Mouse (Mus musculus) lung, embryonic 16.5 days (tissue): Measurements from ENCODE around the gene Hist1h4d. TPM values are rescaled to one million over a fixed set of nuclear protein-coding genes. Genes with fewer than 3 reads are reported as not detected.

ENCODE experiments used
- ATAC-seq: fragments of 200-750 bp; cut with Nextera tagmentation; 2 replicates; pipeline ENCODE4 v1.8.0; 2017; ENCODE audit warnings: low read depth, mild to moderate bottlenecking, moderate library complexity
- H3K27ac ChIP-seq: fragments of 300-500 bp; sonication (generic); 2 replicates; pipeline ENCODE4 v1.5.1; 2014; ENCODE audit warnings: mild to moderate bottlenecking, control low read depth, low read length
- H3K27me3 ChIP-seq: fragments of 300-500 bp; sonication (generic); 2 replicates; pipeline ENCODE4 v1.6.1; 2014; ENCODE audit warnings: low read depth, low read length, mixed read lengths; ENCODE audit not compliant: control insufficient read depth, insufficient read depth
- H3K36me3 ChIP-seq: fragments of 300-500 bp; sonication (generic); 2 replicates; pipeline ENCODE4 v1.6.1; 2014; ENCODE audit warnings: low read length; ENCODE audit not compliant: control insufficient read depth, insufficient read depth
- H3K4me1 ChIP-seq: fragments of 300-500 bp; sonication (generic); replicated peaks from 2 replicates; pipeline ENCODE4 v1.6.1; 2014; ENCODE audit warnings: low read length, mixed read lengths; ENCODE audit not compliant: control insufficient read depth, insufficient read depth
- H3K4me2 ChIP-seq: fragments of 300-500 bp; sonication (generic); 2 replicates; pipeline ENCODE4 v1.6.1; 2014; ENCODE audit warnings: low read depth, low read length, control low read depth
- H3K4me3 ChIP-seq: fragments of 300-500 bp; sonication (generic); 2 replicates; pipeline ENCODE4 v1.5.1; 2014; ENCODE audit warnings: mild to moderate bottlenecking, low read length, control low read depth
- H3K9ac ChIP-seq: fragments of 300-500 bp; sonication (generic); 2 replicates; pipeline ENCODE4 v1.6.1; 2014; ENCODE audit warnings: low read length, control low read depth
- H3K9me3 ChIP-seq: fragments of 300-500 bp; sonication (generic); 2 replicates; pipeline ENCODE4 v1.6.1; 2016; ENCODE audit warnings: low read length; ENCODE audit not compliant: control insufficient read depth
- WGBS: fragments of 180-500 bp; shearing (Covaris S2); extraction: QIAGEN DNeasy Blood & Tissue Kit; methylation state at CpG from one replicate; pipeline ENCODE4 v1.1.7; 2014; 5-methylcytosine and 5-hydroxymethylcytosine counted together
- microRNA-seq: library from miRNA; unstranded; fragments of <30 nt; microRNA quantifications from one replicate; pipeline ENCODE4, GENCODE M21; 2016
- polyA plus RNA-seq: library from polyadenylated mRNA; unstranded; fragments of >200 nt; fragmentation: Nextera tagmentation; extraction: Ambion mirVana; gene quantifications from 2 replicates; pipeline ENCODE4 v1.2.1, GENCODE M21; 2015

Gene Hist1h4d
- polyA plus RNA-seq, 1 experiment from 2014 or later, result 130 TPM

- peaks cover 9% of the 10 kb centered on the region for H3K4me1 ChIP-seq
- no peaks in the 10 kb centered on the region for H3K36me3 ChIP-seq
- H3K27me3 ChIP-seq, result no peaks in the 10 kb centered on the region
- H3K4me2 ChIP-seq, result peak overlapping the region; percentile 82
- no peaks in the 10 kb centered on the region for H3K9me3 ChIP-seq
- ATAC-seq, result no peak
- H3K9ac ChIP-seq, result peak overlapping the region; percentile 53
- peak overlapping the region; percentile 75 for H3K27ac ChIP-seq
- WGBS, result 26% methylated on average over 7 of the region's 7 CpGs
- peak overlapping the region; percentile 65 for H3K4me3 ChIP-seq
These were observed 41.6 kb downstream of the Hist1h4d start for GRCm38 (mm10) chr13:23622861-23623450.

- ATAC-seq, result no peak
- H3K4me2 ChIP-seq, result no peak overlapping the region
- H3K4me3 ChIP-seq, result no peak overlapping the region
- H3K9ac ChIP-seq, result no peak overlapping the region
- H3K36me3 ChIP-seq, result no peaks in the 10 kb centered on the region
- H3K27ac ChIP-seq, result no peak overlapping the region
- H3K9me3 ChIP-seq, result no peaks in the 10 kb centered on the region
- no peaks in the 10 kb centered on the region for H3K27me3 ChIP-seq
- 29% methylated on average over 1 of the region's 1 CpGs for WGBS
- H3K4me1 ChIP-seq, result no peaks in the 10 kb centered on the region
These were observed 49.3 kb downstream of the Hist1h4d start for GRCm38 (mm10) chr13:23630653-23631052.

Small RNA genes within 50 kb of the gene (microRNA-seq; reads per million reads assigned to microRNA genes)
- gene Gm44297 (not detected), gene Gm44359 (not detected), gene Gm44394 (not detected)

Other genes with a start within 250 kb of the Hist1h4d start
- 56.0 and 56.3 TPM in 2 replicates for gene Zfp322a, start 212.4 kb upstream of the Hist1h4d start, polyA plus RNA-seq
- gene Abt1, start 157.7 kb upstream of the Hist1h4d start, polyA plus RNA-seq, result 11.8 and 12.3 TPM in 2 replicates
- 0.06 and 0.10 TPM in 2 replicates for gene Btn1a1, start 115.7 kb upstream of the Hist1h4d start, polyA plus RNA-seq
- gene Btn2a2, start 92.7 kb upstream of the Hist1h4d start, polyA plus RNA-seq, result 0.20 and 0.28 TPM in 2 replicates
- 4.3 and 8.4 TPM in 2 replicates for gene Hist1h4h, start 50.5 kb upstream of the Hist1h4d start, polyA plus RNA-seq
- 7.1 and 8.0 TPM in 2 replicates for gene Hist1h2af, start 47.7 kb upstream of the Hist1h4d start, polyA plus RNA-seq
- gene Hist1h3g, start 46.2 kb upstream of the Hist1h4d start, polyA plus RNA-seq, result 5.6 and 6.2 TPM in 2 replicates
- 1.3 and 2.0 TPM in 2 replicates for gene Hist1h2bh, start 38.2 kb upstream of the Hist1h4d start, polyA plus RNA-seq
- gene Hist1h3f, start 37.5 kb upstream of the Hist1h4d start, polyA plus RNA-seq, result 0.49 and 0.93 TPM in 2 replicates
- 0.78 and 2.4 TPM in 2 replicates for gene Hist1h4f, start 29.9 kb upstream of the Hist1h4d start, polyA plus RNA-seq
- gene Hist1h1d, start 28.3 kb upstream of the Hist1h4d start, polyA plus RNA-seq, result 0.58 and 0.79 TPM in 2 replicates
- gene Hist1h3e, start 19.2 kb upstream of the Hist1h4d start, polyA plus RNA-seq, result 4.9 and 7.8 TPM in 2 replicates
- 71.9 and 83.6 TPM in 2 replicates for gene Hist1h2ae, start 10.4 kb upstream of the Hist1h4d start, polyA plus RNA-seq
- gene Hist1h2bg, start 10.2 kb upstream of the Hist1h4d start, polyA plus RNA-seq, result 13.6 and 15.8 TPM in 2 replicates
- 4.8 and 6.8 TPM in 2 replicates for gene Hist1h2bf, start 7.4 kb upstream of the Hist1h4d start, polyA plus RNA-seq
- gene Hist1h2ad, start 7.2 kb upstream of the Hist1h4d start, polyA plus RNA-seq, result 2.9 and 3.4 TPM in 2 replicates
- gene Hist1h3d, start 5.8 kb upstream of the Hist1h4d start, polyA plus RNA-seq, result 7.4 and 9.5 TPM in 2 replicates
- gene Hist1h2be, start 39.5 kb downstream of the Hist1h4d start, polyA plus RNA-seq, result 3.3 and 3.4 TPM in 2 replicates
- gene Hist1h1e, start 41.0 kb downstream of the Hist1h4d start, polyA plus RNA-seq, result 20.3 and 21.3 TPM in 2 replicates
- 2.2 and 2.3 TPM in 2 replicates for gene Hist1h2ac, start 102.3 kb downstream of the Hist1h4d start, polyA plus RNA-seq
- 66.1 and 72.9 TPM in 2 replicates for gene Hist1h2bc, start 102.6 kb downstream of the Hist1h4d start, polyA plus RNA-seq
- gene Hist1h1t, start 114.2 kb downstream of the Hist1h4d start, polyA plus RNA-seq, result 0.16 and 0.48 TPM in 2 replicates
- 6.2 and 6.6 TPM in 2 replicates for gene Hist1h4c, start 116.9 kb downstream of the Hist1h4d start, polyA plus RNA-seq
- 11.2 and 13.7 TPM in 2 replicates for gene Hfe, start 129.3 kb downstream of the Hist1h4d start, polyA plus RNA-seq
- gene Hist1h1c, start 157.2 kb downstream of the Hist1h4d start, polyA plus RNA-seq, result 36.9 and 37.8 TPM in 2 replicates
- gene Hist1h3c, start 164.0 kb downstream of the Hist1h4d start, polyA plus RNA-seq, result 5.9 and 9.7 TPM in 2 replicates
- gene Hist1h2bb, start 165.1 kb downstream of the Hist1h4d start, polyA plus RNA-seq, result 4.0 and 4.9 TPM in 2 replicates
- gene Hist1h2ab, start 169.5 kb downstream of the Hist1h4d start, polyA plus RNA-seq, result 33.4 and 44.6 TPM in 2 replicates
- gene Hist1h3b, start 170.7 kb downstream of the Hist1h4d start, polyA plus RNA-seq, result 13.3 and 14.0 TPM in 2 replicates
- gene Hist1h4b, start 175.4 kb downstream of the Hist1h4d start, polyA plus RNA-seq, result 5.1 and 6.6 TPM in 2 replicates
- 1.2 TPM in 1 of 2 replicates, not detected in the other for gene Hist1h4a, start 179.6 kb downstream of the Hist1h4d start, polyA plus RNA-seq
- gene Hist1h3a, start 180.8 kb downstream of the Hist1h4d start, polyA plus RNA-seq, result 4.2 and 5.5 TPM in 2 replicates
- gene Hist1h1a, start 182.1 kb downstream of the Hist1h4d start, polyA plus RNA-seq, result 2.1 and 4.3 TPM in 2 replicates
- gene Trim38, start 188.3 kb downstream of the Hist1h4d start, polyA plus RNA-seq, result not detected in 2 replicates
- not detected in 2 replicates for gene Slc17a2, start 225.4 kb downstream of the Hist1h4d start, polyA plus RNA-seq